Mouse (Mus musculus): ENCODE data around the gene Arx. TPM values are rescaled to one million over a fixed set of nuclear protein-coding genes. Genes with fewer than 3 reads are reported as not detected.

The Arx gene
- polyA plus RNA-seq, 1 experiment from 2014 or later, result 0.13 TPM

DNA sequence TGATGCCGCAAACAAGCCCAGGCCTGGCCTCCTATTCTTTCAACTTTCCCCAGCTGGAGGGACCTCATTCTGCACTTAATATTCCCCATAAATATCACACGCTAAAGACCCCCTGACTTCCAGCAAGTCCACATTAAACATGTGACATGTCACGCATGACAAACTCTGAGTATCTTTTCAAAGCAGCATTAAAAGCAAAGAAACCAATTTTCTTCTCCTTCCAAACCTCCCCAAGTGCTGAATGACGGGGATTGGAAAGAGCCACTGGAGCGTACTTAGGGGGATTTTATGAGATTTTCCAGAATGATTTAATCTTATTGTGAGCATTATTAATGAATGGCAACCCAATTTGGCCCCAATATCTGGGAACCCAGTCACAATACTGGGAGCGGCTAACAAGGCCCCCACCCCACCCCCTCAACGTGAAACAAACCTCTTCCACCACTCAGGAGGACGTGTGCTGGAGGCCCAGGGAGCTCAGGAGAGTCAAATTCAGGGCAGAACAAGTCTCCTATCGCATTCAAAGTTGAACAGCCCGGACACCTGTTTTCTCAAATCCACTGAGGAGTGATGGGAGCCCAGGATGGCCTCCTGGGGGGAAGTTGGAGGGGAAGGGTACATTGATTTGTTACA lies 14.1 kb downstream of the Arx start:
- H3K27me3 ChIP-seq (ENCODE audit: control insufficient read depth, insufficient read depth, low read length), result peaks cover 29% of the 10 kb centered on the region; the same call in 1 of the 2 replicates
- H3K9me3 ChIP-seq (ENCODE audit: control insufficient read depth, low read depth, low read length), result no peaks in the 10 kb centered on the region
- no peak overlapping the region for H3K4me3 ChIP-seq (ENCODE audit: low read depth, low read length)
- no peaks in the 10 kb centered on the region for H3K36me3 ChIP-seq (ENCODE audit: control insufficient read depth, insufficient read depth, low read length)
- no peaks in the 10 kb centered on the region for H3K4me1 ChIP-seq (ENCODE audit: control insufficient read depth, insufficient read depth, low read length)
- H3K27ac ChIP-seq (ENCODE audit: low read length), result no peak overlapping the region
- H3K9ac ChIP-seq (replicated peaks; ENCODE audit: low read depth, low read length), result no peak overlapping the region
- H3K4me2 ChIP-seq (replicated peaks; ENCODE audit: low read depth, low read length), result no peak overlapping the region
- ATAC-seq (ENCODE audit: insufficient number of reproducible peaks, insufficient read depth, low FRiP score, low read depth), result no peak
- 27% methylated on average over 10 of the region's 10 CpGs for WGBS

DNA sequence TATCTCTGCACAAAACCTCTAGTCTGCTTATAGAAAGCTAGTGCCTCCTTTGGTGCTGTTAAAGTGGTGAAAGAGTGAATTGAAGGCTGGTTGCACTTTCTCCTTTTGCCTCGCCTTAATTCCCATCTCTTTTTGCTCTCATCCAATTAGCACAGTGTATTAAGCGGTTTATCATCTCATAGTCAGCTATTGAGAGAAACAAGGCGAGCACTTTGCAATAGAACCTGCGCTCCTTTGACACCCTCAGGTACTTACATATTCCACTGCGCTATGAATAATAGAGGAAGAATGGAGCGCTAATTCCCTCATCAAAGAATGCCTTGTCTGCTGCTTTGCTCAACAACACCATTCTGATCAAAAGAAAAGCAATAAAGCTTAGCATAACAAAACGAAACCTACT lies 15.6 kb downstream of the Arx start:
- H3K9me3 ChIP-seq (ENCODE audit: control insufficient read depth, low read depth, low read length), result no peaks in the 10 kb centered on the region
- H3K4me1 ChIP-seq (ENCODE audit: control insufficient read depth, insufficient read depth, low read length), result no peaks in the 10 kb centered on the region
- 18% methylated on average over 7 of the region's 7 CpGs for WGBS
- H3K9ac ChIP-seq (replicated peaks; ENCODE audit: low read depth, low read length), result no peak overlapping the region
- H3K27ac ChIP-seq (ENCODE audit: low read length), result no peak overlapping the region
- H3K36me3 ChIP-seq (ENCODE audit: control insufficient read depth, insufficient read depth, low read length), result no peaks in the 10 kb centered on the region
- no peak overlapping the region for H3K4me3 ChIP-seq (ENCODE audit: low read depth, low read length)
- no peak for ATAC-seq (ENCODE audit: insufficient number of reproducible peaks, insufficient read depth, low FRiP score, low read depth)
- H3K27me3 ChIP-seq (ENCODE audit: control insufficient read depth, insufficient read depth, low read length), result peaks cover 25% of the 10 kb centered on the region; the same call in 1 of the 2 replicates
- H3K4me2 ChIP-seq (replicated peaks; ENCODE audit: low read depth, low read length), result no peak overlapping the region

DNA sequence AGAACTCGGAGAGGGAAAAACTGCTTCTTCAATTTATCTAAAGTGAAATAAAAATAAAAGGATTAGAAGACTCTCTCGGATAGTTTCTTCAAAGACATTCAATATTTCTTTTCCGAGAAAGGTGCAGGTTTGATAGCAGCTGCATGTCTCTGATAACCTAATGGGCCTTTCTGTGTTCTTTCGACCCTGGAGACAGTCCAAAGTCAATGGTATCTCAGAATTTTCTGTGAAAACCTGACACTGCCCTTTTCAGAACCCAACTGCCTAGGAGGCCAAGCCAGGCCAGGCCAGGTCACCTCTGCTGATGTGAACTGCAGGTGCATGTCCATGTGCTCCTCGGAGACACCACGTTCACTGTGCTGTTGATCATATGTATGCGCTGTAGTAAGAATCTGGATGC lies 19.5 kb downstream of the Arx start:
- no peaks in the 10 kb centered on the region for H3K4me1 ChIP-seq (ENCODE audit: control insufficient read depth, insufficient read depth, low read length)
- no peak overlapping the region for H3K4me2 ChIP-seq (replicated peaks; ENCODE audit: low read depth, low read length)
- no peak overlapping the region for H3K4me3 ChIP-seq (ENCODE audit: low read depth, low read length)
- peaks cover 1% of the 10 kb centered on the region; the same call in 1 of the 2 replicates for H3K27me3 ChIP-seq (ENCODE audit: control insufficient read depth, insufficient read depth, low read length)
- H3K36me3 ChIP-seq (ENCODE audit: control insufficient read depth, insufficient read depth, low read length), result no peaks in the 10 kb centered on the region
- H3K9me3 ChIP-seq (ENCODE audit: control insufficient read depth, low read depth, low read length), result no peaks in the 10 kb centered on the region
- H3K27ac ChIP-seq (ENCODE audit: low read length), result no peak overlapping the region
- WGBS, result 82% methylated on average over 7 of the region's 7 CpGs
- H3K9ac ChIP-seq (replicated peaks; ENCODE audit: low read depth, low read length), result no peak overlapping the region
- ATAC-seq (ENCODE audit: insufficient number of reproducible peaks, insufficient read depth, low FRiP score, low read depth), result no peak

DNA sequence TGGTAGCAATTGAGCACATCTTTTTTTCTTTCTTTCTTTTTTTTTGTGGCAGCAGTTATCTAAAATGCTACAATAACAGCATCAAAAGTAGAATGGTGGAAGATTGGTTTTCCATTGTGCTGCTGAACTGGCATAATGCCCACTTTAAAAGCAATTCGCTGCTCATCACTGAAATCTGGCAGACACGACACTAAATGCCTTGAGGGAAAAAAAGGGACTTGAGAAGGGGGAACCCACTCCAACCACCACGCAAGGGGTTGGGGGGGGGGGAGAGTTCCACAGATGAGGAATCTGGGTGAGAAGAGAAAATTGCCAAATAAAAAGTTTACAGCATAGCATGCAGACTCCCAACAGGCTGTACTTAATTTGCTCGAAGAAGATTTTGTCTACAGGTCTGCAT lies 31.3 kb downstream of the Arx start:
- no peak overlapping the region for H3K27ac ChIP-seq (ENCODE audit: low read length)
- H3K9me3 ChIP-seq (ENCODE audit: control insufficient read depth, low read depth, low read length), result no peaks in the 10 kb centered on the region
- WGBS, result 77% methylated on average over 4 of the region's 4 CpGs
- no peak for ATAC-seq (ENCODE audit: insufficient number of reproducible peaks, insufficient read depth, low FRiP score, low read depth)
- H3K4me2 ChIP-seq (replicated peaks; ENCODE audit: low read depth, low read length), result no peak overlapping the region
- H3K4me1 ChIP-seq (ENCODE audit: control insufficient read depth, insufficient read depth, low read length), result no peaks in the 10 kb centered on the region
- H3K27me3 ChIP-seq (ENCODE audit: control insufficient read depth, insufficient read depth, low read length), result no peaks in the 10 kb centered on the region
- H3K9ac ChIP-seq (replicated peaks; ENCODE audit: low read depth, low read length), result no peak overlapping the region
- H3K4me3 ChIP-seq (ENCODE audit: low read depth, low read length), result no peak overlapping the region
- no peaks in the 10 kb centered on the region for H3K36me3 ChIP-seq (ENCODE audit: control insufficient read depth, insufficient read depth, low read length)

DNA sequence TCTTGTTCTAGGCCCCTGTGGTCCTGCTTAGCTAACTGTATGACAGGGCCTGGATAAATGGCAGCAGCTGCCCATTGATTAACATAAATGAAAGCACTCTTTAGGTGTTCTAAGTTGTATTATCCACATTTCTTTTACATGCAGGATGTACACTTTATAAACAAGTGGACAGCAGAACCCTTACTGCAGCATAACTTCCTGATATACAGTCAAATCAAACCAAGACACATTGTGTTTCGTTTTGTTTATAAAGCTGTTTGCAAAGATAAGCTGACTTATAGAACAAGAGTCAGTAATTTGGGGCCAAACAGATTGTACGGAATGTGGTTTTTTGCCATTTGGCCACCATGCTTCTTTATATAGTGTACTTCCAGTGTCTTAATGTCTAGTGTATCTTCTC lies 33.7 kb downstream of the Arx start:
- whole genome bisulfite sequencing, result 77% methylated on average over 2 of the region's 2 CpGs
- Histone ChIP-seq H3K4me1 (ENCODE audit: control insufficient read depth, insufficient read depth, low read length) (no peaks in the 10 kb centered on the region), H3K36me3 (ENCODE audit: control insufficient read depth, insufficient read depth, low read length) (no peaks in the 10 kb centered on the region), H3K4me3 (ENCODE audit: low read depth, low read length) (no peak overlapping the region), H3K27me3 (ENCODE audit: control insufficient read depth, insufficient read depth, low read length) (no peaks in the 10 kb centered on the region), H3K9ac (replicated peaks; ENCODE audit: low read depth, low read length) (no peak overlapping the region), H3K9me3 (ENCODE audit: control insufficient read depth, low read depth, low read length) (no peaks in the 10 kb centered on the region), H3K27ac (ENCODE audit: low read length) (no peak overlapping the region), H3K4me2 (replicated peaks; ENCODE audit: low read depth, low read length) (no peak overlapping the region)
- no peak for ATAC-seq (ENCODE audit: insufficient number of reproducible peaks, insufficient read depth, low FRiP score, low read depth)

DNA sequence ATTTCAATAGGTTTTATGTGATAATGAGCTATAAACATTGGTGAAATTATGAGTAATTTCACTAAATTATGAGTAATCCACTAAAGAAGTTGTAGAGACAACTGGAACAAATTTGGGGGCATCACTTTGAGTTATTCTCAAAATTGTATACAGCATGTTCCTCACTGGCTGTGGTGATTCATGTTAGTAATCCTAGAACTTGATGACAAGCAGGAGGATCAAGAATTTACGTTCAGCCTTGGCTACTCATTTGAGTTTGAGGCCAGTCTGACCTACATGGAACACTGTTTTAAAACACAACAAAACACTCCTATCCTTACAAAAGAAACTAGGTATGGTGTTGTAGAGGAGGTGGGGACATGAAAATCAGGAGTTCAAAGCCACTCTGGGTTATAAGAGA lies 35.1 kb downstream of the Arx start:
- Histone ChIP-seq H3K9me3 (ENCODE audit: control insufficient read depth, low read depth, low read length) (no peaks in the 10 kb centered on the region), H3K4me2 (replicated peaks; ENCODE audit: low read depth, low read length) (no peak overlapping the region), H3K9ac (replicated peaks; ENCODE audit: low read depth, low read length) (no peak overlapping the region), H3K27me3 (ENCODE audit: control insufficient read depth, insufficient read depth, low read length) (no peaks in the 10 kb centered on the region), H3K4me1 (ENCODE audit: control insufficient read depth, insufficient read depth, low read length) (no peaks in the 10 kb centered on the region), H3K4me3 (ENCODE audit: low read depth, low read length) (no peak overlapping the region), H3K27ac (ENCODE audit: low read length) (no peak overlapping the region), H3K36me3 (ENCODE audit: control insufficient read depth, insufficient read depth, low read length) (no peaks in the 10 kb centered on the region)
- 80% methylated on average over 1 of the region's 1 CpGs for WGBS
- no peak for ATAC-seq (ENCODE audit: insufficient number of reproducible peaks, insufficient read depth, low FRiP score, low read depth)

All from stomach, embryonic 14.5 days (tissue).